Mouse (Mus musculus): ENCODE measurements around the gene Eln.
A peak's percentile ranks its signal among the peaks of the same experiment; 100 is the strongest.

The Eln gene

GRCm38 (mm10) chr5:134746890-134747511 is at the start of gene Eln:
TSS of gene Eln (minus strand) at chr5:134747323.
- no peak for DNase-seq (ENCODE audit: low read depth, low spot score)

GRCm38 (mm10) chr5:134790080-134790995 is 43.2 kb upstream of the Eln start:
- DNase-seq (ENCODE audit: low read depth, low spot score): no peak

- DNase-seq (ENCODE audit: low read depth, low spot score): peak; percentile 29
Observed at GRCm38 (mm10) chr5:134788237-134788636, 41.1 kb upstream of the Eln start.

- no peak for DNase-seq (ENCODE audit: low read depth, low spot score)
Observed at GRCm38 (mm10) chr5:134785691-134786371, 38.7 kb upstream of the Eln start.

GRCm38 (mm10) chr5:134783794-134784193 is 36.7 kb upstream of the Eln start:
- no peak for DNase-seq (ENCODE audit: low read depth, low spot score)

GRCm38 (mm10) chr5:134780963-134781362 is 33.8 kb upstream of the Eln start:
- no peak for DNase-seq (ENCODE audit: low read depth, low spot score)

GRCm38 (mm10) chr5:134780146-134780545 is 33.0 kb upstream of the Eln start:
- no peak for DNase-seq (ENCODE audit: low read depth, low spot score)

GRCm38 (mm10) chr5:134776551-134776950 is 29.4 kb upstream of the Eln start:
- DNase-seq (ENCODE audit: low read depth, low spot score): no peak

- no peak for DNase-seq (ENCODE audit: low read depth, low spot score)
Observed at GRCm38 (mm10) chr5:134772522-134772921, 25.4 kb upstream of the Eln start.

- no peak for DNase-seq (ENCODE audit: low read depth, low spot score)
Observed at GRCm38 (mm10) chr5:134771750-134772149, 24.6 kb upstream of the Eln start.

GRCm38 (mm10) chr5:134769181-134769580 is 22.1 kb upstream of the Eln start:
- DNase-seq (ENCODE audit: low read depth, low spot score): no peak

GRCm38 (mm10) chr5:134765441-134765840 is 18.3 kb upstream of the Eln start:
- no peak for DNase-seq (ENCODE audit: low read depth, low spot score)

GRCm38 (mm10) chr5:134763326-134763725 is 16.2 kb upstream of the Eln start:
- no peak for DNase-seq (ENCODE audit: low read depth, low spot score)

GRCm38 (mm10) chr5:134761409-134762124 is 14.4 kb upstream of the Eln start:
- DNase-seq (ENCODE audit: low read depth, low spot score): no peak

- no peak for DNase-seq (ENCODE audit: low read depth, low spot score)
Observed at GRCm38 (mm10) chr5:134756031-134756430, 8.9 kb upstream of the Eln start.

- no peak for DNase-seq (ENCODE audit: low read depth, low spot score)
Observed at GRCm38 (mm10) chr5:134754096-134754495, 7.0 kb upstream of the Eln start.

- DNase-seq (ENCODE audit: low read depth, low spot score): no peak
Observed at GRCm38 (mm10) chr5:134750469-134750868, 3.3 kb upstream of the Eln start.

GRCm38 (mm10) chr5:134747947-134748618 is 960 bp upstream of the Eln start:
- peak; percentile 57 for DNase-seq (ENCODE audit: low read depth, low spot score)

GRCm38 (mm10) chr5:134747512-134747893 is 380 bp upstream of the Eln start:
- DNase-seq (ENCODE audit: low read depth, low spot score): no peak

GRCm38 (mm10) chr5:134746201-134746600 is 922 bp downstream of the Eln start:
- DNase-seq (ENCODE audit: low read depth, low spot score): no peak

- no peak for DNase-seq (ENCODE audit: low read depth, low spot score)
Observed at GRCm38 (mm10) chr5:134745801-134746200, 1.3 kb downstream of the Eln start.

Measured in embryo, embryonic 11.5 days (tissue).